Mouse (Mus musculus) neural tube, embryonic 14.5 days (tissue): ENCODE results near the gene I830077J02Rik. TPM values are rescaled to one million over a fixed set of nuclear protein-coding genes. Genes with fewer than 3 reads are reported as not detected.

Experiments used
- polyA plus RNA-seq: library from polyadenylated mRNA; unstranded; fragments of >200 nt; fragmentation: Nextera tagmentation; extraction: Ambion mirVana; gene quantifications from 2 replicates; pipeline ENCODE4 v1.2.1, GENCODE M21; 2014

I830077J02Rik gene
- polyA plus RNA-seq, 1 experiment from 2014 or later, result 0.37 TPM

Other genes starting within 250 kb of the I830077J02Rik start
- 22.2 and 25.7 TPM in 2 replicates for gene Ddx20, start 245.1 kb downstream of the I830077J02Rik start, polyA plus RNA-seq
- gene Inka2, start 228.1 kb downstream of the I830077J02Rik start, polyA plus RNA-seq, result 3.1 and 3.6 TPM in 2 replicates
- gene Rap1a, start 131.3 kb downstream of the I830077J02Rik start, polyA plus RNA-seq, result 62.8 and 67.5 TPM in 2 replicates
- 0.15 and 0.44 TPM in 2 replicates for gene Adora3, start 61.8 kb downstream of the I830077J02Rik start, polyA plus RNA-seq
- 0.23 TPM in 1 of 2 replicates, not detected in the other for gene Tmigd3, start 61.8 kb downstream of the I830077J02Rik start, polyA plus RNA-seq
- 89.6 and 91.4 TPM in 2 replicates for gene Wdr77, start 26.7 kb upstream of the I830077J02Rik start, polyA plus RNA-seq
- 594 and 601 TPM in 2 replicates for gene Atp5f1, start 27.4 kb upstream of the I830077J02Rik start, polyA plus RNA-seq
- gene Ovgp1, start 41.0 kb upstream of the I830077J02Rik start, polyA plus RNA-seq, result 5.9 and 7.0 TPM in 2 replicates
- 3.1 and 3.6 TPM in 2 replicates for gene Pifo, start 82.0 kb upstream of the I830077J02Rik start, polyA plus RNA-seq
- gene Chil5, start 100.2 kb upstream of the I830077J02Rik start, polyA plus RNA-seq, result not detected in 2 replicates
- gene Chia1, start 180.6 kb upstream of the I830077J02Rik start, polyA plus RNA-seq, result 0.79 and 1.4 TPM in 2 replicates
- not detected in 2 replicates for gene Chil3, start 234.9 kb upstream of the I830077J02Rik start, polyA plus RNA-seq